Mouse (Mus musculus) liver, adult 2 months (tissue): ENCODE results near the gene Myo5c.

Experiments
- CTCF ChIP-seq: fragments of 200-500 bp; IDR thresholded peaks from 2 replicates; pipeline ENCODE4 v1.5.1; 2011; ENCODE audit warnings: low read depth, low read length, control low read depth
- POLR2A ChIP-seq: fragments of 200-500 bp; IDR thresholded peaks from 2 replicates; pipeline ENCODE4 v1.6.1; 2011; ENCODE audit warnings: low read length, control low read depth; ENCODE audit not compliant: insufficient read depth; ENCODE audit errors: extremely low read depth

GRCm38 (mm10) chr9:75262235-75262826 lies 30.5 kb downstream of the Myo5c start:
- TF ChIP-seq CTCF (no peak), POLR2A (no peak)
